Mouse (Mus musculus) liver, postnatal 0 days (tissue): ENCODE measurements around the gene Lrguk. TPM values are rescaled to one million over a fixed set of nuclear protein-coding genes. Genes with fewer than 3 reads are reported as not detected.

Experiments
- ATAC-seq: fragments of 200-750 bp; cut with Nextera tagmentation; 2 replicates; pipeline ENCODE4 v1.8.0; 2017; ENCODE audit warnings: mild to moderate bottlenecking, moderate library complexity
- DNase-seq: peaks from one replicate; pipeline ENCODE4 v3.0.0-alpha.2; 2016
- H3K27ac ChIP-seq: fragments of 300-500 bp; sonication (generic); 2 replicates; pipeline ENCODE4 v1.5.1; 2014; ENCODE audit warnings: antibody characterized with exemption, moderate library complexity, mild to moderate bottlenecking, low read depth
- H3K27me3 ChIP-seq: fragments of 300-500 bp; sonication (generic); 2 replicates; pipeline ENCODE4 v1.6.1; 2014; ENCODE audit warnings: low read length, control low read depth, mixed read lengths; ENCODE audit not compliant: insufficient read depth
- H3K36me3 ChIP-seq: fragments of 300-500 bp; sonication (generic); replicated peaks from 2 replicates; pipeline ENCODE4 v1.6.1; 2014; ENCODE audit warnings: mild to moderate bottlenecking, control low read depth, low read length, moderate library complexity, mixed read lengths; ENCODE audit not compliant: insufficient read depth
- H3K4me1 ChIP-seq: fragments of 300-500 bp; sonication (generic); 2 replicates; pipeline ENCODE4 v1.6.1; 2014; ENCODE audit warnings: antibody characterized with exemption, mild to moderate bottlenecking, control low read depth; ENCODE audit not compliant: insufficient read depth
- H3K4me2 ChIP-seq: fragments of 300-500 bp; sonication (generic); 2 replicates; pipeline ENCODE4 v1.6.1; 2014; ENCODE audit warnings: low read depth, mild to moderate bottlenecking, low read length, moderate library complexity, mixed read lengths
- H3K4me3 ChIP-seq: fragments of 300-500 bp; sonication (generic); 2 replicates; pipeline ENCODE4 v1.5.1; 2014; ENCODE audit warnings: low read depth, low read length
- H3K9ac ChIP-seq: fragments of 300-500 bp; sonication (generic); replicated peaks from 2 replicates; pipeline ENCODE4 v1.6.1; 2014; ENCODE audit warnings: mild to moderate bottlenecking, moderate library complexity
- H3K9me3 ChIP-seq: fragments of 300-500 bp; sonication (generic); 2 replicates; pipeline ENCODE4 v1.6.1; 2016; ENCODE audit warnings: mild to moderate bottlenecking, control low read depth, low read length, mixed read lengths
- CTCF ChIP-seq: sonication (generic); IDR thresholded peaks from 2 replicates; pipeline ENCODE4 v1.5.1; 2016; ENCODE audit warnings: antibody characterized with exemption, low read depth
- EP300 ChIP-seq: IDR thresholded peaks from 2 replicates; pipeline ENCODE4 v1.6.1; 2016; ENCODE audit warnings: antibody characterized with exemption, low read depth, mild to moderate bottlenecking
- WGBS: fragments of 180-500 bp; shearing (Covaris S2); extraction: QIAGEN DNeasy Blood & Tissue Kit; methylation state at CpG from one replicate; pipeline ENCODE4 v1.1.7; 2014; ENCODE audit not compliant: insufficient replicate concordance; 5-methylcytosine and 5-hydroxymethylcytosine counted together
- polyA plus RNA-seq: library from polyadenylated mRNA; unstranded; fragments of >200 nt; fragmentation: Nextera tagmentation; extraction: Ambion mirVana; gene quantifications from 2 replicates; pipeline ENCODE4 v1.2.1, GENCODE M21; 2015

The Lrguk gene
- polyA plus RNA-seq, 1 experiment from 2014 or later = 0.04 TPM

DNA sequence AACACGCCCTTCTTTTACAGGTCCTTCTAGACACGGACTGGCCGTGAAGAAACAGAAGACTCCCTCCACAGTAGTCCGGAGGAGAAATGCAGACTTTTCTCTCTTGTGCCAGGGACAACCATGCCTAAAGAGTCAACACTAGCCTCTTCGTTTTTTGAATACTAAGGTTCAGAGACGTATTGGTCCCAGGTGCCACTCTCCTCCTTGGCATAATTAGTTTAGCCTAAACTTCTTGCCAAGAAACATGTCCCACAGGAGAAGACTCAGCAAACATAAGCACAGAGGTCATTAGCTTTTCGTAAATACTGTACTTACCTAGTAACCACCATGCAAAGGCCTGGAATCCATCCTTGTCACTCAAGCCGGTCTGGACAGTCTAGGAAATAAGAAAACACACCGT lies 133.8 kb downstream of the Lrguk start:
- DNase-seq (no peak), ATAC-seq (no peak)
- 85% methylated on average over 9 of the region's 9 CpGs for WGBS
- 0 out of 2 replicates have a peak, but pooled peaks cover 2% of the 10 kb centered on the region for H3K4me1 ChIP-seq
- peaks cover 79% of the 10 kb centered on the region for H3K36me3 ChIP-seq
- H3K4me2 ChIP-seq = no peak overlapping the region
- H3K9ac ChIP-seq = no peak overlapping the region
- no peaks in the 10 kb centered on the region for H3K27me3 ChIP-seq
- no peak for TF ChIP-seq EP300
- no peak for TF ChIP-seq CTCF
- H3K9me3 ChIP-seq = no peaks in the 10 kb centered on the region
- H3K27ac ChIP-seq = no peak overlapping the region
- no peak overlapping the region for H3K4me3 ChIP-seq

- Histone ChIP-seq H3K4me2 (no peak overlapping the region), H3K9ac (no peak overlapping the region), H3K9me3 (no peaks in the 10 kb centered on the region), H3K27me3 (no peaks in the 10 kb centered on the region), H3K27ac (no peak overlapping the region), H3K4me3 (no peak overlapping the region), H3K36me3 (peaks cover 41% of the 10 kb centered on the region), H3K4me1 (peaks cover 2% of the 10 kb centered on the region; the same call in 1 of the 2 replicates)
- 82% methylated on average over 3 of the region's 3 CpGs for WGBS
- ATAC-seq = no peak
- TF ChIP-seq EP300 = no peak
- TF ChIP-seq CTCF = no peak
- DNase-seq = no peak
Measured at GRCm38 (mm10) chr6:34168834-34169233, 139.6 kb downstream of the Lrguk start.

GRCm38 (mm10) chr6:34170844-34171494 lies 141.7 kb downstream of the Lrguk start:
- Histone ChIP-seq H3K9ac (no peak overlapping the region), H3K27ac (no peak overlapping the region), H3K9me3 (no peaks in the 10 kb centered on the region), H3K4me2 (no peak overlapping the region), H3K4me1 (peaks cover 13% of the 10 kb centered on the region; the same call in 1 of the 2 replicates), H3K27me3 (no peaks in the 10 kb centered on the region), H3K36me3 (peaks cover 25% of the 10 kb centered on the region), H3K4me3 (no peak overlapping the region)
- DNase-seq (no peak), ATAC-seq (no peak)
- TF ChIP-seq CTCF = no peak
- WGBS = 70% methylated on average over 7 of the region's 7 CpGs

GRCm38 (mm10) chr6:34171748-34172457 lies 142.7 kb downstream of the Lrguk start:
- TF ChIP-seq CTCF (no peak), EP300 (no peak)
- H3K36me3 ChIP-seq = peaks cover 17% of the 10 kb centered on the region
- ATAC-seq (no peak), DNase-seq (no peak)
- H3K27ac ChIP-seq = no peak overlapping the region
- 87% methylated on average over 12 of the region's 12 CpGs for WGBS
- H3K27me3 ChIP-seq = no peaks in the 10 kb centered on the region
- no peak overlapping the region for H3K4me3 ChIP-seq
- no peak overlapping the region for H3K9ac ChIP-seq
- H3K4me1 ChIP-seq = peaks cover 13% of the 10 kb centered on the region; the same call in 1 of the 2 replicates
- H3K9me3 ChIP-seq = no peaks in the 10 kb centered on the region
- no peak overlapping the region for H3K4me2 ChIP-seq

GRCm38 (mm10) chr6:34173251-34173650 lies 144.0 kb downstream of the Lrguk start:
- Histone ChIP-seq H3K27me3 (no peaks in the 10 kb centered on the region), H3K36me3 (peaks cover 6% of the 10 kb centered on the region), H3K27ac (no peak overlapping the region), H3K9ac (no peak overlapping the region), H3K9me3 (no peaks in the 10 kb centered on the region), H3K4me3 (no peak overlapping the region), H3K4me1 (peaks cover 24% of the 10 kb centered on the region), H3K4me2 (no peak overlapping the region)
- WGBS = 88% methylated on average over 12 of the region's 12 CpGs
- DNase-seq (no peak), ATAC-seq (no peak)
- TF ChIP-seq CTCF = no peak
- TF ChIP-seq EP300 = no peak

DNA sequence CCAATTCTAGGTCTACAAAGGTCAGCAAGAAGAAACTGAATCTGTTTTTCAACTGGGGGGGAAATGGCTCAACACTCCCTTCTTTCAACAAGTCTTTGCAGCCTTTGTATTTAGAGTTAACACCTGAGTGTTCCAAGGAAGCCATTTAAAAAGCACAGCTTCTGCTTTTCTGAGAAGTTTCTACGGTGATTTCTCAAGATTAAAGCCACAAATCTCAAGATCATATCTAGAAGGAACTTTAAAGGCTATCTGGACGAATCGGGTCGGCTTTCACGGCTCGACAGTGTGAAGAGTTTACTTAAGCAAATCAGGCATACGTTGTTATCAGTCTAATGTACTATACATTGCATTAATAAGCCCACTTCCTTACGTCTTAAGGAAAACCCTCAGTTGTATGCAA lies 145.5 kb downstream of the Lrguk start:
- no peak overlapping the region; the same call in 1 of the 2 replicates for H3K4me2 ChIP-seq
- H3K4me1 ChIP-seq = peaks cover 26% of the 10 kb centered on the region
- H3K36me3 ChIP-seq = peaks cover 3% of the 10 kb centered on the region; the same call in 1 of the 2 replicates
- 35% methylated on average over 8 of the region's 8 CpGs for WGBS
- no peak for DNase-seq
- H3K27me3 ChIP-seq = no peaks in the 10 kb centered on the region
- no peak overlapping the region for H3K4me3 ChIP-seq
- H3K9ac ChIP-seq = no peak overlapping the region
- H3K9me3 ChIP-seq = no peaks in the 10 kb centered on the region
- ATAC-seq = no peak
- TF ChIP-seq CTCF (no peak), EP300 (no peak)
- H3K27ac ChIP-seq = no peak overlapping the region
